ENCODE assay signal across 8 mouse cellular contexts in the genomic region with DNA sequence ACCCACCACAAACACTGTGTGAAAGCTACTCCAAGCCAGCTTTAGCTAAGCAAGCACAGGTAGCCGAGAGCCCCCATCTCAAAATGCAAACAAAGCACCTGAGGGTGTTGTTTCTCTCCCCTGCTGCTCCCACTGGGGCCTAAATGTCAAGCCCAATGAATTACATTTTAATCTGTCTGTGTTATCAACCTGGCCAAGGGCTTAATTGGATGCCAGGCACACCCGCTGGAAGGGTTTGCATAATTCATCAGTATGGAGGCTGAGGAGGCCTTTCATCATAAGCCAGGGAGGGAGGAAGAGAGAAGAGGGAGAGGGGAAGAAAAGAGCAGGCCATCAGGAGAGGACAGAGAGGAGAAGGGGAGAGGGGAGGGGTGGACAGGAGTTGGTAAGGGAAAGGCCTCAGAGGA. TPM values are rescaled to one million over a fixed set of nuclear protein-coding genes. Genes with fewer than 3 reads are reported as not detected.
A peak's percentile ranks its signal among the peaks of the same experiment; 100 is the strongest.
DNase-seq lines count a peak whose midpoint lies in the region; ATAC-seq and TF ChIP-seq lines count a peak whose summit lies in the region.
"Had no signal": no experiment of that assay in that cellular context is flagged by ENCODE, and none has a peak within 500 bp of the region (broad histone marks: within the 10 kb centered on the region; RNA-seq: fewer than 3 reads in every experiment).

No protein-coding gene starts in this region.

- no peaks in the 10 kb centered on the region for H3K27me3 ChIP-seq in forebrain, embryonic 16.5 days (replicated peaks; ENCODE audit: control insufficient read depth, insufficient read depth, low read length)
- H3K27me3 ChIP-seq in midbrain, embryonic 15.5 days (replicated peaks), result no peaks in the 10 kb centered on the region

- DNase-seq in layer of hippocampus, adult 2 months (ENCODE audit: low spot score in 2 of 2), result peak in 1 of 2 experiments; percentile 20
- DNase-seq in layer of hippocampus, postnatal 25 days (ENCODE audit: extremely low spot score in 1 of 2, low spot score in 1 of 2), result no peak
- DNase-seq in cerebellum, postnatal 25 days, result peak; percentile 31 to 36
- DNase-seq in thymus, postnatal 0 days (ENCODE audit: low spot score), result no peak
- no peak for DNase-seq in c-Kit-positive CD71-positive TER-119-positive erythroid progenitor cells, embryonic 14.5 days (ENCODE audit: low spot score)

- H3K4me1 ChIP-seq in forebrain, embryonic 16.5 days (replicated peaks; ENCODE audit: control insufficient read depth, insufficient read depth, low read length), result peaks cover 52% of the 10 kb centered on the region
- H3K4me1 ChIP-seq in midbrain, embryonic 15.5 days, result peaks cover 43% of the 10 kb centered on the region

- 3% methylated on average over 2 of the region's 2 CpGs for WGBS in forebrain, embryonic 16.5 days
- 7% methylated on average over 2 of the region's 2 CpGs for WGBS in midbrain, embryonic 15.5 days

- no peaks in the 10 kb centered on the region for H3K36me3 ChIP-seq in forebrain, embryonic 16.5 days (ENCODE audit: control insufficient read depth, insufficient read depth)
- H3K36me3 ChIP-seq in midbrain, embryonic 15.5 days (replicated peaks), result no peaks in the 10 kb centered on the region

- H3K4me2 ChIP-seq in forebrain, embryonic 16.5 days (ENCODE audit: low read length), result 0 out of 2 replicates have a peak overlapping the region, but pooled peaks have one; percentile 25
- peak overlapping the region; percentile 7; the same call in 1 of the 2 replicates for H3K4me2 ChIP-seq in midbrain, embryonic 15.5 days

- no peaks in the 10 kb centered on the region for H3K9me3 ChIP-seq in forebrain, embryonic 16.5 days (ENCODE audit: control insufficient read depth, low read length)
- H3K9me3 ChIP-seq in midbrain, embryonic 15.5 days, result no peaks in the 10 kb centered on the region

- peak; percentile 41 for ATAC-seq in forebrain, embryonic 16.5 days
- peak; percentile 71 for ATAC-seq in midbrain, embryonic 15.5 days (replicated peaks)

- no peak overlapping the region for H3K9ac ChIP-seq in forebrain, embryonic 16.5 days (replicated peaks; ENCODE audit: low read depth, low read length)
- H3K9ac ChIP-seq in midbrain, embryonic 15.5 days, result no peak overlapping the region

- H3K4me3 ChIP-seq in layer of hippocampus, adult 2 months, result no peak overlapping the region
- H3K4me3 ChIP-seq in forebrain, embryonic 16.5 days (replicated peaks; ENCODE audit: low read length), result no peak overlapping the region
- H3K4me3 ChIP-seq in midbrain, embryonic 15.5 days, result no peak overlapping the region

- H3K27ac ChIP-seq in layer of hippocampus, adult 2 months, result peak overlapping the region; percentile 98
- H3K27ac ChIP-seq in forebrain, embryonic 16.5 days (ENCODE audit: low read length), result peak overlapping the region; percentile 97
- H3K27ac ChIP-seq in midbrain, embryonic 15.5 days, result peak overlapping the region; percentile 82

- no peak for TF ChIP-seq CTCF in layer of hippocampus, adult 2 months (conservative IDR thresholded peaks at IDR 0.05)

RNA-seq across cellular contexts. Expression of a gene that starts 36.5 kb away (rescaled TPM):
- under 1 TPM; 0.34 to 0.97 TPM for total RNA-seq in layer of hippocampus, adult 2 months (2021)
- total RNA-seq in layer of hippocampus, postnatal 25 days (2021), result under 1 TPM; 0.21 to 0.66 TPM
- 0.75 and 0.88 TPM in 2 replicates for polyA plus RNA-seq in forebrain, embryonic 16.5 days (2015; fragmentation: Nextera tagmentation; extraction: Ambion mirVana)
- polyA plus RNA-seq in midbrain, embryonic 15.5 days (2015; fragmentation: Nextera tagmentation; extraction: Ambion mirVana), result 0.25 and 0.37 TPM in 2 replicates
- 0.25 and 0.53 TPM in 2 replicates for polyA plus RNA-seq in thymus, postnatal 0 days (2015; fragmentation: Nextera tagmentation; extraction: Ambion mirVana)
- total RNA-seq: liver, adult 2 months had no signal
- polyA plus RNA-seq: liver, adult 2 months had no signal

Comparison
In these comparisons a context has a peak if more than half of its experiments do, and no peak if none do; other contexts are left out.
1. DNase-seq: peak in cerebellum, postnatal 25 days (2 of 2); none in layer of hippocampus, postnatal 25 days (0 of 2), thymus, postnatal 0 days (single experiment) and c-Kit-positive CD71-positive TER-119-positive erythroid progenitor cells, embryonic 14.5 days (single experiment).
2. Peak in every context shown above with its lines, with median percentiles within 50 percentile points of each other: H3K27ac ChIP-seq.